Mouse (Mus musculus): ENCODE measurements around the gene Zfyve27.

The Zfyve27 gene

GRCm38 (mm10) chr19:42177461-42177860, 13.7 kb downstream of the Zfyve27 start:
- DNase-seq (ENCODE audit: extremely low spot score): no peak

DNA sequence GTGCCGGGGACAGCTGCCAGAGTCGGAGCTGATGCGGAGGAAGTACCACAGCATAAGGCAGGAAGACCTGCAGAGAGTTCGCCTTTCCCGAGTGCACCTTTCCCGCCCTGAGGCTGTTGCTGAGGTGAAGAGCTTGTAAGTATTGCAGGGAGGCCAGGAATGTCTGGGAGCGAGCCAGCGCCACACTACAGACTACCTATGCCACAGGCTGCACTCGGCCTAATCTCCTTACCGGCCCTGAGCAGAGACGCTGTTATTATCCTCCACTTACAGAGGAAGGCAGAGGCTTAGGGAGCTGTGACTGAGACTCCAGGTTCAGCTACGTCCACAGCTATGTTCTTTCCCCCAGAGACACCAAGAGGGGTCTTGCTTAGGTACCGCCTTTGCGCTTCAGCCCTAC, 15.6 kb downstream of the Zfyve27 start:
- DNase-seq (ENCODE audit: extremely low spot score): no peak

DNA sequence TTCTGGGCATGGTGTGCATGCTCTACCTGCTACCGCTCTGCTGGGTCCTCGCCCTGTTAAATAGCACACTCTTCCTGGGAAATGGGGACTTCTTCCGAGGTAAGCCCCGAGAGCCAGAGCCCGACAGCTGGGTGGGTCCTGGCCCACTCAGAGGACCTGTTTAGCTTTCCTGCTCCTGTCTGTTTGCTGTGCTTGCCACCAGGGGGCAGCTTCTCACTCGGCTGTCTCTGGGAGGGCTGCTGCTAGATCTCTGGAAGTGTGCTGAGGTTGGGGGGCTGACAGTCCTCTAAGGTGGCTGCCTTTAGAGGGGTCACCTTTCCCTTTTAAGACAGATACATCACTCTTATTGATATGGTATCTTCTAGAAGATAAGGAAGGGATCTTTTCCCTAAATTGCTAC, 18.9 kb downstream of the Zfyve27 start:
- DNase-seq (ENCODE audit: extremely low spot score): no peak

- DNase-seq (ENCODE audit: extremely low spot score): no peak
These were observed 26.0 kb downstream of the Zfyve27 start for GRCm38 (mm10) chr19:42189735-42190134.

DNA sequence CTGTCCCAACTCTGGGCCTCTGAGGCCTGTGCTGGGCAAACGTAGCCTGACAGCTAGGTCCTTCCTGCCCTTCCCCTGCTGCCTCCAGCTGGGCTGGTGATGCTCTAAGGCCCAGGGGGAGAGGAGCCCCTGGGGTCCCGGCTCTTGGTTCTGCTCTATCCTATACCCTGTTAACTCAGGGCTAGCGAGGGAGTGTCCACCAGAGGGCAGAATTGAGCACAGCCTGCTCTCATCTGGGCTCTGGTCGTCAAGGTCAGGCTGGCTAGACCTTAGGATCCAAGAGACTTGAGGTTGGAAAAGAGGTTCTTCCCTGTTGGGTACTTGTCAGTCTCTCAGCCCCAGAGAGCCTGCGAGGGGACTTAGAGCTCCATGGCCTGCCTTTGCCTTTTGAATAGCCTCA, 26.7 kb downstream of the Zfyve27 start:
- peak; percentile 64 for DNase-seq (ENCODE audit: extremely low spot score)

DNA sequence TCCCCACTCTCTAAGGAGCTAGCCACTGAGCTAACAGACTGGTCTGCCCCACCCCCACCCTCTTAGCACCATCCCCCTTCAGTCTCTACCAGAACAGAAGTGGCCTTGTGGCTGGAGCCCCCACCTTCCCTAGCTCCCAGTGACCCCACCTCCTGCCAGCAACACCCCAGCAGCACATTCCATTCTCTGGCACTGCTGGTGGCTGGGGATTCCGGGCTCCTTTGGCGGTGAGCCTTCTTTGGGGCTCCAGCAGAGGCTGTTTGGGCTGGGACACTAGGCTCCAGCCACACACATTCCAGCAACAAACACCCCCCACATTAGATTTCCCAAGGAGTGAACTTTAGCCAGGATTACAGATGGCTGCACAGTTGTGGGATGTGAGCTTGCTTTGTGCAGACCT, 29.6 kb downstream of the Zfyve27 start:
- DNase-seq (ENCODE audit: extremely low spot score): no peak

DNA sequence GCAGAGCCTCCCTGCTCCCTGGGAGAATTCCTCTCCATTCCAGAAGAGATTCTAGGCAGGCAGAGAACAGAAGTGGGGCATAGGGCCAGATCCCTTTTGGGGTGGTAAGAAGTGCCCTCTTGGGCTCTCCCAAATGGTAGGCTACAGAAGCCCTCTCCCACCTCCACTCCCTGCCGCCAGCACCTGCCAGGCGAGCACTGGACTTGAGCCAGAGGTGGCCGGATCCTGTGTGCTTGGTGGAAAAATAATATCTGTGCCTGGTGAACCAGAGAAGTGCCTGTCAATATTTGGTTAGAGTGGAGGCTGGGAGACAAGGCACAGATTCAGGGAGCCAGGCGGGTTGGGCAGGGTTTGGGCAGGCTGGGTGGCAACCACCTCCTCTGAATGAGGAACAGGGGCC, 32.6 kb downstream of the Zfyve27 start:
- no peak for DNase-seq (ENCODE audit: extremely low spot score)

GRCm38 (mm10) chr19:42197066-42197465, 33.3 kb downstream of the Zfyve27 start:
- DNase-seq (ENCODE audit: extremely low spot score): no peak

GRCm38 (mm10) chr19:42198026-42198425, 34.3 kb downstream of the Zfyve27 start:
- no peak for DNase-seq (ENCODE audit: extremely low spot score)

DNA sequence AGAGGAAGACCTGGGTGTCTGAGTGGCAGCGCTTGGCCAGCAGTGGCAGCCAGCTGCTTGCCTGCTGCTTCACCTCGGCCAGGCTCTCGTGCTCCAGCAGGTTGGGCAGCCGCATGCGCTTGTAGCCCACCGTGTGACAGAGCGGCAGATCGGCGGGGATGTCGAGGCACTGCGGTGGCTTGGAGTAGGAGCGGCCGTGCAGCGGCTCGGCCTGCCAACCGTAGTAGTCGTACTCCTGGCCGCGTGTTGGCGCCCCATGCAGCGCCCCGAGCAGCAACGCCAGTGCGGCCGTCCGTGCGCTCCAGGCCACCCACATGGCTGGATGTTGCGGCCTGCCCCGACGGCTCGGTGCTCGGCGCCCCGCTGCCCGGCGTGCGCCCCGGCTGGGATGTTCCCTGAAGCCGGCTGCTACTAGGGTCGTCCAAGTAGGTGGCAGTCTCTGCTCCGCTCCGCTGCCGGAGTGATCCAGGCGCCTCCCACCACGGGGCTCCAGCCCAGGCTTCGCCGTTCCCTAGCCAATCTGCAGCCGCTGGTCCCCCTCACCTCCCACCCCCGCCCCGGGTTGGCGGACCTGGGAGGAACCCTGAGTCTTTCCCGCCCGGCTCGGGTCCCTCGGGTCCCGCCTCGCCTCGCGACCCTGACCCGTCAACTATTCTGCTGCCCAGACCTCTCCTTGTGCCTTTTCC, 38.1 kb downstream of the Zfyve27 start, which contains the start of gene Sfrp5:
TSS of gene Sfrp5 (minus strand) at position 557 of the 686 bp plus-strand sequence.
- peak; percentile 52 for DNase-seq (ENCODE audit: extremely low spot score)

- no peak for DNase-seq (ENCODE audit: extremely low spot score)
These were observed 38.7 kb downstream of the Zfyve27 start for GRCm38 (mm10) chr19:42202467-42202866.

DNA sequence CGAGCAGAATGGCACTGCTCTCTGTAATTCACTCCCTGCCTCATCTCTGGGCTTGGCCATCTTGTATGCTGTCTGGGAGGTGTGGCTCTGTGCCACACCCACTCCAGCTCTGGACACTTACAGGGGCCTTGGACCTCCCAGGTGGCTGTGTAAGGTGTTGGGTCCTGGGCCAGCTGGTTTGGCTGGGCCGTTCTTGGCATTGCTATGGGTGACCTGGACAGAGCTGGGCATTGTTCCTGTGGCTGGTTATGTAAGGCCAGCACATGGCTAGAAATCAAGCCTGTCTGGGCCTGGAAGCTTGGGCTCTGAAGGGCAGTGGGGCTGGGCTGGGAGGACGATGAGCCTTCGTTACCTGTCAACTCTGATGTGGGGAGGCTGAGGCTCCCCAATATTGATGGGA, 40.6 kb downstream of the Zfyve27 start:
- DNase-seq (ENCODE audit: extremely low spot score): no peak

DNA sequence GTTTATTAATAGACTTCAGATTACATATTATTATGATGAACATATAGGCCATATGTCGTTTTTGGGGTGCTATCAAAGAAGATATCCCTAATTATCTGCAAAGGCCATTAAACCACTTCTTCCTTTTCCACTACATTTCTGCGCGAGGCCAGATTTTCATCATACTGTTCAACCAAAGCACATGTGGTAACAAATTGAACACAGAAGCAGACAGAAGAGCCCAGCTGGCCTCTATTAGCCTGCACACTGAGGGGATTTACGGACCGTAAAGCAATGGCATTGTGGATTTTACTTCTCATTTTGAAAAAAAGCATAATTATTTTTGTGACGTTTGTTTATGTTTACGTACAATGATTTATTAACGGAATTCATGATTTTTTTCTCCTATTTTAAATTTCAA, 41.5 kb downstream of the Zfyve27 start:
- DNase-seq (ENCODE audit: extremely low spot score): no peak

- DNase-seq (ENCODE audit: extremely low spot score): no peak
These were observed 45.7 kb downstream of the Zfyve27 start for GRCm38 (mm10) chr19:42209485-42209884.

DNA sequence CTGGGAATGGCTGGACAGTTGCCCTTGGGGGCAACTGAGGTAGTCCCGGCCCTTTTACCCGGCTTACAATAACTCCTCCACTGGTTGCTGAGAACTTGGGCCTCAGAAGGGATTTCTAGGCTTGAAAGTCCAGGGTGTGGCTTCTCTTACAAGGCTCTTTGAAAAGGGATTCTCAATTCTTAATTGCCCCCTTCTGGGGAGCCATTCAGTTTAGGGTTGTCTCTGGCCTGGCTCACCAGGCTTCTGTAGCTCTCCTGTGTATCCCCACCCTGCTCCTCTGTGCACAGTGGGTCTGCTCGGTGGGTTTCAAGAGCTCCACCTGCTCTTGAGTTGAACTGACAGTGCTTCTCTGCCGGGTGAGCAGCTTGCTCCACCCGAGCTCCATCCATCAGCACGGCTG, 46.2 kb downstream of the Zfyve27 start:
- DNase-seq (ENCODE audit: extremely low spot score): no peak

DNA sequence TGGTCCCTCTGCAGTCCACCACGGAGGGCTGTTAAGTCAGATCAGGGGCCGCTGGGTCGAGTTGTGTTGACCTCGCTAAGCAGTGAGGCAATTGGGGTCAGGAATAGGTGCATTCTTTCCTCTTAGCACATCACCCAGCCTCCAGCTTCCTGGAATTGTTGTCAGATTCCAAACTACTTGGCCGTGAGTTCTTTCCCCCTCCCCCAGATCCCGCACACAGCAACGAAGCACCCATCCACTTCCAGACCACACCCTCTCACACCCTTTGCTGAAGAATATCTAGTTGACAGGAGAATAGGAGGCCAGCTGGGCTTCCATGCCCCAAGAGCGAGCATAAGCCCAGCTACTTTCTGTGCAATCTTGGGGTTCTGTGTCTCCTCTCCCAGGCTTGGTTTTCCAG, 48.2 kb downstream of the Zfyve27 start:
- peak; percentile 29 for DNase-seq (ENCODE audit: extremely low spot score)

DNA sequence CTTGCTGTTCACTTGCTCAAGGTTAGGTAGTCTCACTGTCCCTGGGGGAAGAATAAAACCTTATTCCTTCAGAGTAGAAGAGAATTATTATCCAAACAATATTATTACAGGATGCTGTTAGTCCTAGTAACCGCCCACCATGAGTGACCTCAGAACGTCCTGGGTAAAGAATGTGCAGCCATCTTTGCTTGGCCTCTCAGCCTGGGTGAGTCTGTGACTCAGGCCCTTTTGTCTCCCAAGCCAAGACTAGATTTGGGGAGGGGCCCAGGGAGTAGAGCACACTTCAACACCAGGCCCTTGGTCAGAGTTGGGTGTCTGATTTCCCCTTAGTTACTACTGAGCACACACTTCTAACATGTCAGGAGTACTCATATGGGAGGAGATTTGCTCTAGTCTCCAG, 50.9 kb downstream of the Zfyve27 start:
- DNase-seq (ENCODE audit: extremely low spot score): no peak

- DNase-seq (ENCODE audit: extremely low spot score): no peak
These were observed 53.1 kb downstream of the Zfyve27 start for GRCm38 (mm10) chr19:42216699-42217373.

DNA sequence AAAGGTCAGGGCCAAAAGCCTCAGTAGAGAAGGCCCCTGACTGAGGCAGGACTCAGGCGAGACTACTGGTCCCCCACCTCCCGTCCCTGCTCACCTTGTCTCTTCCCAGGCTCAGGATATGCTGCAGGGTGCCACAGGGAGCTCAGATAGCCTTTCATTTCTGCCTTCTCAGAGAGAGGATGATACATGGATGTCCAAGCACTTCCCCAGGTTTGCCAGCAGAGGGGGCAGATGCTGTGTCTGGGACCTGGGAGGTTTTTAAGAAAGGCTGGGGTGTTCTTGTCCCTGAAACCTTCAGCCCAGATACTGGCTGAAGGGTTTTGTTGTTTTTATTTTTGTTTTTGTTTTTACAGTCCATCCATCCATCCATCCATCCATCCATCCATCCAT, 53.6 kb downstream of the Zfyve27 start:
- DNase-seq (ENCODE audit: extremely low spot score): peak; percentile 31

- DNase-seq (ENCODE audit: extremely low spot score): no peak
These were observed 62.7 kb downstream of the Zfyve27 start for GRCm38 (mm10) chr19:42226451-42226850.

DNA sequence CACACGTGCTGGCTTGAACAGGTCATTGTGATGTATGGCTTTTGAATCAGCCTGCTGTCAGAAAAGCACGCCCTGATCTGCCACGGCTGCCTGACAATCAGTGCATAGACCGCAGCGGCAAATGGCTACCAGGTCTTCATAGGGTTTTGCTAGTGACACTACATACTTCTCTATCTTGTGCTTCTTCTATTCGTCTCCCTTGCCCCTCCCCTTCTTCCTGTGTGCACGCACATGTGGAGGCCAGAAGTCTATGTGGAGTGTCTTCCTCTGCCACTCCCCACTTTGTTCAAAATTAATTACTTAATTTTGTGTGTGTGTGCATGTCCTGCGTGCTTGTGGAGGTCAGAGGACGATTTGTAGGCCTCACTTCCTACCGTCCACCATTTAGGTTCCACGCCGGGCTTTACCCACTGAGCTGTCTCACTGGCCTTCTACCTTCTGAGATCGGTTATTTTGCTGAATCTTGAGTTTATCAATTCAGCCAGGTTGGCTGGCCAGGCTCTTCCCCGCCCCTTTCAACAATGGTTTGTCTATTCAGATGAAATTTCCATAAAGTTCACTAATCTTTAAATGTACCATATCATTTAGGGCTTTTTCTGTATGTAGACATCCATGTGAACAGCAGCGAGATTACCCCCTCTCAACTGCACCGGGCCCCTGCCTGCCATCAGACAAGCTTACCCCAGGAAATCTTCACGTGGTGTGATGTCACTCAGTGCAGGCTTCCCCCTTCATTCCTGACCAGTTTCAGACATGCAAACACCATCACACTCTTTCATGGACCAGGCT, 65.9 kb downstream of the Zfyve27 start:
- DNase-seq (ENCODE audit: extremely low spot score): no peak

DNA sequence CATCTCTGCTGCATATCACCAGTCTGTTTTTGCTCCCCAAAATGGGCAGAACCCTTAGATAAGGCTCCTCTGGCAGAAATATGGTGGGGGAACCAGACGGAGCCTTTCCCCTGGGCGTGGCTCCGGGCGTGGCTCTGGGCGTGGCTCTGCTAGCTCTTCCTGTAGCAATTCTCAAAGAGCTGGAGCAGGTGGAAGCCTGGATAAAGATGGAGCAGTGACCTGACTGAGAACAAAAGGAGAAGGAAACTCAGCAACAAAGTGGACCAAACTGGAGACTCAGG, 66.5 kb downstream of the Zfyve27 start:
- no peak for DNase-seq (ENCODE audit: extremely low spot score)

DNA sequence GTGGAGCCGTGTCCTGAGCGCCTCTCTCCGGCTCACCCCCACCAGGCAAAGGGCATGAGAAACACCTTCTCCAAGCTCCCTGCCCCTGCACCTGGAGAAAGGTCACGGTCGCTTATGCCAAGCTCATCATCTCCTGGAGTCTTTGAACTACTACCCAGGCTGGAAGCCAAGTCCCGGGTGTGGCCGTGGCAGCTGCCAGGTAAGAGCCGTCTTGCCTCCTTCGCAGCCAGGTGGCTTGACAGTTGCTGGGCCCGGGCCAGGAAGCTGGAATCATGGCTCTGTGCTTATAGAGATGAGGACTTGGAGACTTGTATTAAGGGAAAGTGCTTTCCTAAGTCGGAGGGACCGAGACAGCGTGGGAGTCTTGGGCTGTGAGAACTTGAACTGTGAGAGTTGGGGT, 67.2 kb downstream of the Zfyve27 start:
- no peak for DNase-seq (ENCODE audit: extremely low spot score)

Data from embryo, embryonic 9.5 days (tissue).